Mouse (Mus musculus) right cerebral cortex, postnatal 14 days (tissue): ENCODE measurements around the gene Ifit1.
A peak's percentile ranks its signal among the peaks of the same experiment; 100 is the strongest.
"Not testable (repeated sequence)": the region's sequence is repeated elsewhere in the genome, so short reads cannot be mapped to it uniquely, and the experiment has no call there.

ENCODE experiments used
- DNase-seq: peaks from one replicate; pipeline ENCODE4 v3.0.0; 2022

Gene Ifit1

DNA sequence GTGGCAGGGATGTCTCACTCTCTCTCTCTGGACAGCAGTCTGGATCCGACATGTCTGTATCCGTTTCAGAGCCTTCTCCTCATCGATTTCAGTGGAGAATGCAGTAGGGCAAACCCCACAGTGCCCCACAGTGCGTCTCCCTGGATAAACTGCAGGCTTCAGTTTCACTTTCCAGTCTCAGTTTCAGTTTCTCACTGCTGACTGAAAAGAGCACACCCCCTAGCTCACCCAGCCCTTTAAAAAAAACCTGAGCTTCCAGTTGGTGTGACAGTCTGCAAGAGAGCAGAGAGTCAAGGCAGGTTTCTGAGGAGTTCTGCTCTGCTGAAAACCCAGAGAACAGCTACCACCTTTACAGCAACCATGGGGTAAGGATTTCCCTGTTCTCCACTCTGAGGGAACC is at the start of gene Ifit1, which contains the start of gene Ifit1bl2:
Gene Ifit1, plus strand, starts transcription at position 249 of the 400 bp plus-strand sequence.
Gene Ifit1bl2, minus strand, starts transcription at position 121 of the 400 bp plus-strand sequence.
- DNase-seq, result no peak

- no peak for DNase-seq
Measured at GRCm38 (mm10) chr19:34593456-34593855, 47.2 kb upstream of the Ifit1 start.

DNA sequence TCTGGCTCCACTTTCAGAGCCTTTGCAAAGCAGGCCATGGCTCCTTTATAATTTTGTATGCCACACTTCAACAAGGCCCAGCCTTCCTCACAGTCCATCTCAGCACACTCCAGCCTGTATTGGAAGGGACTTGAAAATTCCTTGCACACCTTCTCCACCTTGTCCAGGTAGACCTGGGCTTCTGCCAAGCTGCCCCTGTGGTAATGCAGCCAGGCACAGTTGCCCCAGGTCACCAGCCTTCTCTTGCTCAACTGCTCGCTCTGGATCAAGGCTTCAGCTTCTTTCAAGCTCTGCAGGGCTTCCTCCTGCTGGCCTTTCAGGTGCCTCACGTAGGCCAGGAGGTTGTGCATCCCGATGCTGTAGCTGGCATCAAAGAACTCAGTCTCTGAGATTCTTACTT is 46.1 kb upstream of the Ifit1 start:
- DNase-seq, result not testable (repeated sequence)

GRCm38 (mm10) chr19:34596811-34597210 is 43.9 kb upstream of the Ifit1 start:
- DNase-seq, result no peak

DNA sequence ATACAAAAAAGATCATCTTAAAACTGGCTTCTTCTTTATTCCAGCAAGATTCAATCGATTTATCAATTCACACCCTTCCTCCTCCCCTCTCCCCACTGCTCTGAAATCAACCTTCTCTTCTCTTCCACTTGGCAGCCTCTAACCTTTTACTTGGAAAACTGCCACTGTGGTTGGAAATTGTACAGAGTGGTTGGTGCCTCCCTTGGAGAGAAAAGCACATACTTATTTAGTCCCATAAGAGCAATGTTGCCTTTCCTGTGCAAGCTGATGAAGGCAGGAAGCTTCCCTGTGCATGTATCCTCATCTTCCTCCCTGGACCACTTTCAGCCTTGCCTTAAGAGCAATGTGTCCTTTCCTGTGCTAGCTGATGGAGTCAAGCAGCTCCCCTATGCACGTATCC is 42.3 kb upstream of the Ifit1 start:
- no peak for DNase-seq

DNA sequence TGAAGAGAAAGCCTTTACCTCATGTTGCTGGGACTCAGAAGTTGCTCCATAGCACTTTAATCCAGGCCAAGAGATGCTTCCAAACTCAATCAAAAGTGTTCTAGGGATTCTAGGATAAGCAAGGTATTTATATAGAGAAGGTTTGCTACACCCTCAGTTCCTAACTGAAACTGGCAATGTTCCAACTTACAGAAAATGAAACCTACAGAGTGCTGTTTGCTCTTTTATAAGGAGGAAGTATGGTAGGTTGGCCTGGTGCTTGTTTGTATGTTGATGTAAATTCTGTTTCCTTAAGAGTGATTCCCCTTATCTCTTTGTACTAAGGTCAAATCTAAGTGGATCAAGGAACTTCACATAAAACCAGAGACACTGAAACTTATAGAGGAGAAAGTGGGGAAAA is 41.4 kb upstream of the Ifit1 start:
- DNase-seq, result not testable (repeated sequence)

DNA sequence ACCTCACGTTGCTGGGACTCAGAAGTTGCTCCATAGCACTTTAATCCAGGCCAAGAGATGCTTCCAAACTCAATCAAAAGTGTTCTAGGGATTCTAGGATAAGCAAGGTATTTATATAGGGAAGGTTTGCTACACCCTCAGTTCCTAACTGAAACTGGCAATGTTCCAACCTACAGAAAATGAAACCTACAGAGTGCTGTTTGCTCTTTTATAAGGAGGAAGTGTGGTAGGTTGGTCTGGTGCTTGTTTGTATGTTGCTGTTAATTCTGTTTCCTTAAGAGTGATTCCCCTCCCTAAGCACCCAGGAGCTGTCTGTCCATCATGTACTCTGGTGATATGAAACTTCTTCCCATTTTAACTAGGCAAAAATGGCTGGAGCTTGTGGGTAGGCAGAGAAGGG is 38.8 kb upstream of the Ifit1 start, which contains the start of gene Ifit1bl1:
Gene Ifit1bl1, minus strand, starts transcription at position 69 of the 400 bp plus-strand sequence.
- DNase-seq, result not testable (repeated sequence)

DNA sequence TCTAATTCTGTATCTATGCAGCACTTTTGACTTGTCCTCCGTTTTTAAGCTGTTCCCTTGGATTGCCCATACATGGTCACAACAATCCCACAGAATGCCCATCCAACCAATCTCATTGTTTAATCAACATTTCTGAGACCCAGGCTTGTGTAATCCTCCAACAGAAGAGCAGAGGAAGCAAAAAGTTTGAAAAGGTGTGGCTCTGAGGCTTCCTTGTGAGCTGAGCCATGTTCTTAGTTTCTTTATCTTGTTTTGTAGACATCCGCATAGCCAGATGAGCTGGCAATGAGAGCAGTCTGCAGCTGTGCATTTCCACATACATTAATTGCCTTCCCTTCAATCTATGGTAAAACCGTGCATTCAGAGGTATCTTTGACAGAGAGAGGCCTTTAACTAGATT is 35.2 kb upstream of the Ifit1 start:
- no peak for DNase-seq

DNA sequence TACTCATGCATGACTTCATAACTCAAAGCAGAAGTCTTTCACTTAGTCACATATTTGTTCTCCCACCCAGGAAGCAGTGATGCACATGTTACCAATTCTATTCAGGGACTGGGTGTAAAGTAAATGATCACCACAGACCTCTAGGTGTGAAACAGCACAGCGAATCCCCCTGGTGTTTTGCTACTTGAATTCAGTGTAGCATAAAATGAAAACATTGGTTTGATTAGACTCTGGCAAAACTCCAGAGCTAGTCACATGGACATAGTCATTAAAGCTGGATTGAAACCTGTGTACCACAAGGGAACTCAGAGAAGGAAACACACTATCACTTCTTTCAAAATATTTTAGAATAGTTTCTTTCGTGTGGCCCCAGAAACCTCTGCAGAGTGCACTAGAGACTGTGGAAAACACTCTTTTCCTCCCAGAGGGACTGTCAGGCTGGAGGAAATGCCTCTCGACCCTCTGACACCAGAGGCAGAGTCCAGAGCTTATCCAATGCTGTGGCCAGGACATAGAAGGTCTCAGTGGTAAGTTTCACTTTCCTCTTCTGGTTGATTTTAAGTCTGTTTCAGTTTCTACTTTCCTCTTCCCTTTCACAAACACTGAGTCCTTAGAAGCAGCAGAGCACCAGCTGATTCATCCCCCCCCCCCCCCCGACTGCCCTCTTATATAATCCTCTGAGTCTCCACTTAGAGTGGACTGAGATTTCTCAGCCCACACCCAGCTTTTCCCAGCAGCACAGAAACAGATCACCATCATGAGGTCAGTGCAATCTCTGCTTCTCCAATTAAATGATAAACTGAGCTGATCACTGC is 33.2 kb upstream of the Ifit1 start, which contains the start of gene Ifit3b:
Gene Ifit3b, plus strand, starts transcription at position 734 of the 815 bp plus-strand sequence.
- not testable (repeated sequence) for DNase-seq

DNA sequence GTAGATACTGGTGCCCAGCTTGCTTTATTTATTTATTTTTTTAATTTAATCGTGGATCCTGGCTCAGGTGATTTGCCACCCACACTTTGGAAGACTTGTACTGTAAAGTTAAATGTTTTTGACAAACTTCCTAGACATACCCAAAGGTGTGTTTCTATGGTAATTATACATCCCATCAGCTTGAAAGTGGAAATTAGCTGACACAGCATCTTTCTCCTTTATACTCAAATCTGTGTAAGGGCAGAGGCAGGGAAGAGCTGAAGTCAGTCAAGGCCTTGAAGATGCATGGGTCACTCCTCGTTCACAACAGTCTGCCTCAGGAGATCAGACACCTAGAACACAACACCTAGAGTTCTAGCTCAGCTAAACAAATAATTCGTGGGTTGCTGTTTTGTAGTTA is 30.6 kb upstream of the Ifit1 start:
- DNase-seq, result not testable (repeated sequence)

DNA sequence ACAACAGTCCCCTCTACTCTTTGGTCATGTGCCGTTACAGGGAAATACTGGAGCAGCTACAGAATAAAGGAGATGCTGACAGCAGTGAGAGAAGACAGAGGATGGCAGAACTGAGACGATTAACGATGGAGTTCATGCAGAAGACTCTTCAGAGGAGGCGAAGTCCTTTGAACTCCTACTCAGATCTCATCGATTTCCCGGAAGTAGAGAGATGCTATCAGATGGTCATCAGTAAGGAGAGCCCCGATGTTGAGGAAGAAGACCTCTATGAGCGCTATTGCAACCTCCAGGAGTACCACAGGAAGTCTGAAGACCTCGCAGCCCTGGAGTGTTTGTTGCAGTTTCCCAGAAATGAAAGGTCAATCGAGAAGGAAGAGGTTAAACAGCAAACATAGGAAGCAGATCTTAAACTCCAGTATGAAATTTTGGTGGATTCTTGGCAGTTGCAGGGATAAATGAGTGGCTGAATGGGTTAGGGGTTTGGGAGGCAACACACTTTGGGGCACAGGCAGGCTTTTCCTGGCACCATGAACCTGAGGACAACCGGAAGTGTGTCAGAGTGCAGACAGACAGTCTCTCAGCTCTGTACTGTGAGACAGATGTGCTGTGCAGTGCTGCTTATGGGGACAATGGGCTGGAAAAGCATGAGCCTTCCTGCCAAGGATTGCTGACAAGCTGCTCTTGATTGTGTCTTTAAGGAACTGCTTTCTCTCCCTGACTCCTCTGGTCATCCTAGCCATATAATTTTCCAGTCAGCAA is 28.2 kb upstream of the Ifit1 start:
- not testable (repeated sequence) for DNase-seq

DNA sequence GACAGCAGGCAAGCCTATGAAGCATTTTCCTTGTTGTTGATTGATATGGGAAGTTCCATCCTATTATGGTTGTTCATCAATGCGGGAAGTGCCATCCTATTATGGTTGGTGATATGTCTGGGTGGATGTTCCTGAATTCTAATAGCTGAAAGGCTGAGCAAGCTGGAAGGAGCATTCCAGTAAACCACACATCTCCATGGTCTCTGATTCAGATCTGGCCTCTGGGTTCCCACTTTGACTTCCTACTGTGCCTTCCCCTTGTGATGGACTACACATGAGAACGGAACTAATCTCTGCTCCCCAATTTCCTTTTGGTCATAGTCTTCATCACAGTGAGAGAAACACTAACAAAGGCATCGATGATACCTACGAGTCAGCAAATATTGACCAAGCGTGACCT is 19.8 kb upstream of the Ifit1 start:
- DNase-seq, result no peak

GRCm38 (mm10) chr19:34623781-34624180 is 16.9 kb upstream of the Ifit1 start:
- no peak for DNase-seq

DNA sequence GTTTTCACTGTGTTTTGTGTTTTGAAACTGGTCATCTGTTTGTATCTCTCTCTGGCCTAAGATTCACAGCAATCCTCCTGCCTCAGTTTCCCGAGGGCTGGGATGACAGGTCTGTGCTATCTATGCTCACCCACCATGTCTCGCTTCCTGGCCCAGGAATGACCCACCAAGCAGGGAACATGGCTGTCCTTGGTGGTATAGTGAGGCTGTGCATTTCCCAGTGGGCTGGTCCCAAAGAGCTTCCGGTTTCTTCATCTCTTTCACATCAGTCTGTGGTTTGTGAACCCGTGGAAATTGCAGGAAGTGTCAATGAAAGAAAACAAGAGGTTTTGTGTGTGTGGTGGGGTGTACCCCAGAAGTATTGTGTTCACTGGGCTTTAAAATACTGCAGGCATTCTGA is 16.0 kb upstream of the Ifit1 start:
- no peak for DNase-seq

DNA sequence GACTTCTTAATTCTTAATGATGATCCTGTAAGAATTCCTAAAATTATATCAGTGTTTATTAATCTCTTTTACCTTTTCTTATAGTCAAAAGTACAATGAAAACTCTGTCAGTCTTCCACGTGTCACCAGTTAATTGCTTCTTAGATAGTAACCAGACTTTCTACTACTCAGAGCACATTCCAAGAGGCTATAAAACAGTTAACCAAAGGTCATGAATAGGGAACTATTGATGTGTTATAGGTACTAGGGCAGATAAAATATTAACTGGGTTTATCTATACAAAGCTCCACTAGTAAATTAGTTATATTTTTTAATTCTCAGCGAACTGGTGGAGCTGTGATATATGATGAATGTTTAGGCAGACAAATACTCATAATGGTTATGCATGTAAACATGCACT is 13.2 kb upstream of the Ifit1 start:
- no peak for DNase-seq

DNA sequence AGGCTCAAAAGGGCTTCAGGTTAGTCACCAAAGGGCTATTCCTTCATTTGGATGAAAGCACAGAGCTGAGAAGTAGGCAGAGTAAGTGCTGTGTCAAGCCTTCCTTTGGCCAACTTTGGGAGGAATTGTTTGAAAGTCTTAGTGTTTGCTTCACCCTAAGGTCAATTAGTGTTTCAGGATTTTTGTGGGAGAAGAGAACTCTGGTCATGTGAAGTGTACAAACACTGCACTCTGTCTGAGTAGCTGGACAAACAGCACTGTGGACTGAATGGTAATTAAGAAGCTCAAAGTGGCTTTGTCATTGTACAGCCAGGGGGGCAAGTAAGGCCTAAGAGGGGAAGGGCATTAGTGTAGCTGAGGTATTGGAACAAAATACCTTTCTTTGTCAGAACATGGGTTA is 9.2 kb upstream of the Ifit1 start:
- DNase-seq, result no peak

GRCm38 (mm10) chr19:34633484-34633883 is 7.2 kb upstream of the Ifit1 start:
- no peak for DNase-seq

DNA sequence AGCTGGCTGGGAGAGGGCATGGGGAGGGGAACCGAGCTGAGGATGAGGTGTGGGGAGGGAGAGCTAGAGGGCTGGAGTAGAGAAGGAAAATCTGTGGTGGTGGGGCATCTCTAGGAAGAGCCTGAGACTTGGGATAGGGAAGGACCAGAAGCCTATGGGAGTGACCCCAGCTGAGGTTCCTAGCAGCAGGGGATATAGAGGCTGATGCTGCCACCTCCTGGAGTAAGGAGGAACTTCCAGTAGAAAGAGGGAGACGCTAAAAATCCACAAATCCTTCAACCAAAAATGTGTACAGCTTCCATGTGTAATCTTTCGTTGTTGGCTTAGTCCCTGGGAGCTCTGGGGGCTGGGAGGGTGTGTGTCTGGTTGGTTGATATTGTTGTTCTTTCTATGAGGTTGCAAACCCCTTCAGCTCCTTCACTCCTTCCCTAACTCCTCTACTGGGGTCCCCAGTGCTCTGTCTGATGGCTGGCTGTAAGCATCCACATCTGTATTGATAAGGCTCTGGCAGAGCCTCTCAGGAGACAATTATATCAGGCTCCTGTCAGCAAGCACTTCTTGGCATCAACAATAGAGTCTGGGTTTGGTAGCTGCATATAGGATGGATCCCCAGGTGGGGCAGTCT is 3.6 kb upstream of the Ifit1 start:
- DNase-seq, result peak; percentile 43

GRCm38 (mm10) chr19:34642616-34643015 is 1.9 kb downstream of the Ifit1 start:
- no peak for DNase-seq

DNA sequence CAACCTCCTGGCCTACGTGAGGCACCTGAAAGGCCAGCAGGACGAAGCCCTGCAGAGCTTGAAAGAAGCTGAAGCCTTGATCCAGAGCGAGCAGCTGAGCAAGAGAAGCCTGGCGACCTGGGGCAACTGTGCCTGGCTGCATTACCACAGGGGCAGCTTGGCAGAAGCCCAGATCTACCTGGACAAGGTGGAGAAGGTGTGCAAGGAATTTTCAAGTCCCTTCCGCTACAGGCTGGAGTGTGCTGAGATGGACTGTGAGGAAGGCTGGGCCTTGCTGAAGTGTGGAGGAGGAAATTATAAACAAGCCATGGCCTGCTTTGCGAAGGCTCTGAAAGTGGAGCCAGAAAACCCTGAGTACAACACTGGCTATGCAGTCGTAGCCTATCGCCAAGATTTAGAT is 7.0 kb downstream of the Ifit1 start:
- not testable (repeated sequence) for DNase-seq

DNA sequence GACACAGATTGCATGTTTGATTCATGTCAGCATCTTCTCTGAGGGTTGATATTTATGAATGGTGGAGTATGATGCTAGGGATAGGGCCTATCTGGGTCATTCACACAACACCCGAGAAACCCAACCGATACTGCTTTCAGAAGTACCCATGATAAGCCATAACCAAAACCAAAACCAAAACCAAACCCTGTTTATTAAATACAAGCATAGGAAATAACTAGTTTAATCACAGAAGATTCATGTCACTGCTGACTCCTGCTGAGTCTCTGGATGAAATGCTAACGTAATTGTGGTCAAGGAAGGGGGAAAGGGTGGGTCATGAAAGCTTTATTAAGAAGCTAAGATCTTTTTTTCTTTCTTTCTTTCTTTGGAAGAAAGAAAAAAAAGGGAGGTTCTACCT is 9.6 kb downstream of the Ifit1 start:
- no peak for DNase-seq

- no peak for DNase-seq
Measured at GRCm38 (mm10) chr19:34650997-34651396, 10.3 kb downstream of the Ifit1 start.

DNA sequence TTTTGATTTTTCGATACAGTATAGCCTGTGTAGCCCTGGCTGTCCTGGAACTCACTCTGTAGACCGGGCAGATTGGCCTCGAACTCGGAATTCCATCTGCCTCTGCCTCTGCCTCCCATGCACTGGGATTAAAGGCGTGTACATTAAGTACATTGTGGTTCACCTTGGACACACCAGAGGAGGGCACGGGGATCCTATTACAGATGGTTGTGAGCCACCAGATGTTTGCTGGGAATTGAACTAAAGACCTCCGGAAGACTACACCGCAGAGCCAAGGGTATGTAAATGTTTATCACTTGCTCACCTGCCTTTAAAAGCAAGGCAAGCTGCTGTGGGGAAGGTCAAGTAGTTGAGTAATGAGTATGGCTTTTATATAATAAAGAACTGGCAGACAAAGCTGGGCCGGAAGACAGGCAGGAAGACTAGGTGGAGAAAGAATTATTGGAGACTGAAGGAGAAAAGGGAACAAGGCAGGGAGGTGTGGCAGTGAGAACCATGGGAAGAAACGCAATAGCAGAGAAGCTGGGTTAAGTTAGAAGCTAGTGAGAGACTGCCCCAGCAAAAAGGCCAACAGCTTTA is 14.6 kb downstream of the Ifit1 start:
- DNase-seq, result no peak
